Mouse (Mus musculus) kidney, adult 2 months (tissue): ENCODE data around the gene Oard1. TPM values are rescaled to one million over a fixed set of nuclear protein-coding genes. Genes with fewer than 3 reads are reported as not detected.
A peak's percentile ranks its signal among the peaks of the same experiment; 100 is the strongest.

ENCODE experiments used
- DNase-seq: peaks from one replicate; pipeline ENCODE4 v3.0.0; 2021
- H3K27ac ChIP-seq: fragments of 200-500 bp; 2 replicates; pipeline ENCODE4 v1.5.1; 2012; ENCODE audit warnings: low read depth, low read length, control low read depth, inconsistent platforms; ENCODE audit not compliant: insufficient read depth
- H3K27me3 ChIP-seq: fragments of 200-500 bp; replicated peaks from 2 replicates; pipeline ENCODE4 v1.6.1; 2012; ENCODE audit warnings: mild to moderate bottlenecking, moderate library complexity, low read length, inconsistent platforms; ENCODE audit not compliant: control insufficient read depth, insufficient read depth
- H3K36me3 ChIP-seq: fragments of 200-500 bp; 2 replicates; pipeline ENCODE4 v1.6.1; 2012; ENCODE audit warnings: mild to moderate bottlenecking, moderate library complexity, low read length, inconsistent platforms; ENCODE audit not compliant: control insufficient read depth, insufficient read depth
- H3K4me1 ChIP-seq: fragments of 200-500 bp; 2 replicates; pipeline ENCODE4 v1.6.1; 2011; ENCODE audit warnings: low read length; ENCODE audit not compliant: control insufficient read depth, insufficient read depth
- H3K4me3 ChIP-seq: fragments of 200-500 bp; 2 replicates; pipeline ENCODE4 v1.5.1; 2011; ENCODE audit warnings: mild to moderate bottlenecking, low read depth, low read length, control low read depth; ENCODE audit not compliant: insufficient read depth
- CTCF ChIP-seq: fragments of 200-500 bp; conservative IDR thresholded peaks from 2 replicates; pipeline ENCODE4 v1.5.1; 2011; ENCODE audit warnings: low read depth, mild to moderate bottlenecking, control low read depth, low read length, moderate library complexity, mixed read lengths; ENCODE audit not compliant: insufficient read depth, insufficient read length
- POLR2A ChIP-seq: fragments of 200-500 bp; IDR thresholded peaks from one replicate; pipeline ENCODE4 v1.6.1; 2011; ENCODE audit warnings: low read depth, low read length, control low read depth
- WGBS: fragments of 180-500 bp; shearing (Covaris S2); methylation state at CpG from one replicate; pipeline ENCODE4 v1.1.7; 2018; 5-methylcytosine and 5-hydroxymethylcytosine counted together
- polyA plus RNA-seq: library from polyadenylated mRNA; depleted of rRNA; stranded (reverse); fragments of >200 nt; gene quantifications from 2 replicates; pipeline ENCODE4 v1.2.3, GENCODE M21; 2012

The Oard1 gene
- polyA plus RNA-seq, 1 experiment: 25.8 TPM

DNA sequence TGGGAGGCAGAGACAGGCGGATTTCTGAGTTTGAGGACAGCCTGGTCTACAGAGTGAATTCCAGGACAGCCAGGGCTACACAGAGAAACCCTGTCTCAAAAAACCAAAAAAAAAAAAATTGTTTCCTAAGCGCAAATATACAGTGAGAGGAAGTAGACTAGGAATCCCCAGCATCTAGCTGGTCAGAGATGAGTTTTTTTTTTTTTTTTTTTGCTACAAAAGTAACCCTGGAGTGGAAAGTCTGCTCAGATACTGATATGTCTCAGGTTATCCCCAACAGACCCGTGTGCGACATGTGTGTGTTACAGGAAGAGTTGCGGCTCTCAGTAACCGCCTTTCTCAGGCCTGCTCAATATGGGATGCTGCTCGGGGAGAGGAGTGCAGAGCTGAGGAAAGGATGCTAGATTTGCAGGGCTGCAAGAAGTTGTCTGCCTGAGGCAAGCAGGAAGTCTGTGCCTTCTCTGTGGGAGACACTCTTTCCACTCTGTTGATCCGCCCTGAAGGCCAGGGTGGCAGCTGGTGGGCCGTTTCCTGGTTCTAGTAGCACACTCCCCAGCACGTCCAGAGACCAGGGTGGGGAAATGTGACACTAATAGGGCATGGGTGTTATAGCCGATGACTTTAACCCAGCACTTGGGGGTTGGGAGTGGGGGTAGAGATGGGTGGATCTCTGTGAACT lies 18.2 kb downstream of the Oard1 start:
- Histone ChIP-seq H3K36me3 (no peaks in the 10 kb centered on the region), H3K4me3 (no peak overlapping the region), H3K27me3 (no peaks in the 10 kb centered on the region), H3K4me1 (peaks cover 13% of the 10 kb centered on the region), H3K27ac (no peak overlapping the region)
- DNase-seq: no peak
- no peak for TF ChIP-seq CTCF
- no peak for TF ChIP-seq POLR2A
- WGBS: 60% methylated on average over 11 of the region's 11 CpGs

DNA sequence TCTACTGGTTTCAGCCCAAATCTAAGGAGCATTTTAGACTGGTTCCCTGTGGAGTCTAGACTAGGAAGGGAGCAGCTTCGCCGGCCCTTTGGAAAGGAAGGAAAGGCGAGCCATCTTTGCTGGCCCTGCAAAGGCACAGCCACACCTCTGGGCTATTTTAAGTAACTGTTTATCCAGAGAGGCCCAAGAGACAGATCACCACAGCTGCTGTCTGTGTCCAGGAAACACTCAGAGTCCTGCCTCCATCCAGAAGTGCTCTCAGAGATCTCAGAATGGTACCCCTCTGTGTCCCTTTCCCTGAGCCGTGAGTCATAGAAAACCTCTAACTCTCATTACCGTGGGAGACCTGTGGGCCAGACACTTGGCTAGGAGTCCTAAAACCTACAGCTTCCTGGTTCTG lies 20.6 kb downstream of the Oard1 start:
- WGBS: 43% methylated on average over 5 of the region's 5 CpGs
- TF ChIP-seq POLR2A (no peak), CTCF (no peak)
- Histone ChIP-seq H3K36me3 (no peaks in the 10 kb centered on the region), H3K27me3 (no peaks in the 10 kb centered on the region), H3K4me1 (peaks cover 7% of the 10 kb centered on the region; the same call in 1 of the 2 replicates), H3K27ac (no peak overlapping the region), H3K4me3 (no peak overlapping the region)
- DNase-seq: no peak

DNA sequence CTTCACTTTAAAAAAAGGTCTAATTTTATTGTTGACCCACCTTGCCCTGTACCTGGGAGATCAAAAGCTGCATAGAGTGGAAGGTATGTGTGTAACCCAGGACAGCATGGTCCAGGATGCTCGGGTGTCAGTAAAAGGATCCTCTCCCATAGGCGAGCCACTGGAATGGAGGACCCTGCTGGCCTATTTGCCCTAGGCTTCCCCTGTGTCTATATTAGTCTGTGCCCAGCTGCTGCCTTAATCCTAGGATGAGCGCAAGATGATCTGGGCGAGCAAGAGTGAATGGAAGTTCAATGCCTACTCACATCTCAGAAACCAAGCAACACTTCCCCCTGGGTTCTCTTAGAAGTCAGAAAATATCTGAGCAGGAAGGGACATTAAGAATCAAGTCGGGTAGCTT lies 21.2 kb downstream of the Oard1 start:
- Histone ChIP-seq H3K4me1 (peaks cover 7% of the 10 kb centered on the region; the same call in 1 of the 2 replicates), H3K27ac (no peak overlapping the region), H3K4me3 (no peak overlapping the region), H3K36me3 (no peaks in the 10 kb centered on the region), H3K27me3 (no peaks in the 10 kb centered on the region)
- no peak for TF ChIP-seq CTCF
- TF ChIP-seq POLR2A: no peak
- WGBS: 80% methylated on average over 5 of the region's 5 CpGs
- DNase-seq: no peak

DNA sequence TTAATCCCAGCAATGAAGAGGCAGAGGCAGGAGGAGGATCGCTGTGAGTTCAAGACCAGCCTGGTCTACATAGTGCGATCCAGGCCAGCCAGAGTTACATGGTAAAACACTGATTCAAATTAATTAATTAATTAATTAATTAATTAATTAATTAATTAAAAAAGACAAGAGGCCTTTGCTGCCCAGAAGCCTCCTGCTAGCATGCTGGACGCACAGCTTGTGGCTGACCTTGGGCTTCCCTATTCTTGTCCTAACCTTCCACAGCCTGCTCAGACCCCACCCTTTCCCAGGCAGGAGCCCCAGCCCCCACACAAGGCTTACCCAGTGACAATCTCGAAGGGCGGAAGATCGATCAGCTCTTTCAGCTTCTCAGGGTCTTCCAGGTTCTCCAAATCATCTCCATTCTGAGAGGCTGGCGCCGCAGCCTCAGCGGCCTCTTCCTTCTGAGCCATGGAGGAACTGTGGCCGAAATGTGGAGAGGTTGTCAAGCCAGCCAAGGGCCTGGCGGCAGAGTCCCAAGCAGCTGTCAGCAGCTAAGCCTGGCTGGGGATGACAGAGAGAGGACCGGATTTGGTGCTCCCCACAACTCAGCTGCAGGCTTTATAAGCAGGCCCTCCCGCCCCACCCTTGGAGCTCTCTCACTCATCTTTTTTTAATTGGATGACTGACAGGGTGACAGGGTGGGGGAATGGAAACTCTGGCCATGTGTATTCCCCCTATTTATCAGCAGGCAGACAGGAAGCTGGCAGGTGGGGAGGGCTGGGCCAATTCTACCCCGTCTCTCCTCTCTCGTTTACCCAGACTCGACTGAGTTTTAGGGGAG lies 22.6 kb downstream of the Oard1 start, which contains the start of gene Apobec2:
Apobec2 (minus strand) TSS at position 773 of the 823 bp plus-strand sequence.
- Histone ChIP-seq H3K4me3 (no peak within 1 kb of the TSS), H3K27me3 (no peaks in the 10 kb centered on the region), H3K36me3 (no peaks in the 10 kb centered on the region), H3K4me1 (peaks cover under 1% of the 10 kb centered on the region; the same call in 1 of the 2 replicates), H3K27ac (no peak within 1 kb of the TSS)
- TF ChIP-seq CTCF (no peak), POLR2A (no peak)
- WGBS: 91% methylated on average over 16 of the region's 16 CpGs
- DNase-seq: no peak

DNA sequence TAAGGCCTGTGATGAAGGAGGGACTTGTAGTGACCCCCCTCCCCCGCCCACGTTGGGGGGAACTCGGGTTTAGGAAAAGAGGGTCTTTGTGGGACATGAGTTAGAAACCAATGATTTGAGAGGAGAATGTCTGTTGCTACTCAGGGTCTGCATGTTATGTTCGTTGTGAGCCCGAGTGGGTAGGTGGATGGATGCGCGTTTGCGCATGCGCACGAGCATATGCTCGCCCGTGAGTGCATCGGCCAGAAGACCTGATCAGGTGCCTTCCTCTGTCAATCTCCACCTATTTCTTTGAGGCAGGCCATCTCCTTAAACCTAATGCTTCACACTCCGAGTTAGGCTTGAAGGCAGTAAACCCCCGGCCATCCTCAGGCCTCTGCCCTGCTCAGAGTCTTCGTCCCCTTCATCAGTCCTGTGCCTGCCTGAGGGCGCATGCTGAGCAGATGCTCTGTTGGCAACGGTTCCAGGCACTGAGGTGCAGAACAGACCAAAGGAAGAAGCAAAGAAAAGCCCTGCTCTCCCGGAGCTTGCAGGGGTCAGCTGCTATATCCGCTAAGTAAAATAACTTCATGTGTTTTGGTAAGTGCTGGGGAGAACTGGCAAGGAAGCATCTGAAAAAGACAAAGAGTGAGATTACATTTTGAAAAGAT lies 23.3 kb downstream of the Oard1 start:
- no peak overlapping the region for H3K4me3 ChIP-seq
- 88% methylated on average over 20 of the region's 20 CpGs for WGBS
- TF ChIP-seq POLR2A (no peak), CTCF (no peak)
- no peaks in the 10 kb centered on the region for H3K4me1 ChIP-seq
- H3K36me3 ChIP-seq: no peaks in the 10 kb centered on the region
- H3K27ac ChIP-seq: no peak overlapping the region
- no peak for DNase-seq
- H3K27me3 ChIP-seq: no peaks in the 10 kb centered on the region

DNA sequence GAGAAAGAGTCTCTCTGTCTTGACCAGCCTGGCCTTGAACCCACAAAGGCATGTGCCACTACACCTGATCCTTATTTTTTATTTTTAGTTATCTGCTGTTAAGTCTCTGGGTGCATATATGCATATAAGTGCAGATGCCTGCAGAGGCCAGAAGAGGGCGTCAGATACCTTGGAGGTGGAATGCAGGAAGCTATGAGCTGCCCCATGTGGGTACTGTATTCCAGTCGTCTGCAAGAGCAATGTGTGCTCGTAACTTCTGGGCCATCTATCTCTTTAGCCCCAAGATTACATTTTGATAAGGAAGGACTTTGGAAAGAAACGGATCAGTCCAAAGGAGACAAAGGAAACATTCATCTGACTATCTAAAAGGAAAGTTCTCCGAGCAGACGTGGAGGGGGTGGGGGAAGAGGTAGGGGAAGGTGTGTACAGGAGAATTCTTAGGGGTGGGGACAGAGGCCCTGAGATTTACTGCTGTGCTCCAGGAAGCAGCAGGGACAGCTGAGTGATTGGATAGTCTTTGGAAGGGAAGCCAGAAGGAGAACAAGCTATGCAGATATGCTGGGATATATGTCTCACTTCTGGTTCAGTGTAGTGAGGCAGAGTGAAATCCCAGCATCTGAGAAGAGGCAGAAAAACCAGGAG lies 24.0 kb downstream of the Oard1 start:
- Histone ChIP-seq H3K4me1 (no peaks in the 10 kb centered on the region), H3K36me3 (no peaks in the 10 kb centered on the region), H3K27me3 (no peaks in the 10 kb centered on the region), H3K4me3 (no peak overlapping the region), H3K27ac (no peak overlapping the region)
- TF ChIP-seq CTCF: 0 out of 2 replicates have a peak, but pooled peaks have one; percentile 14
- TF ChIP-seq POLR2A: no peak
- WGBS: 58% methylated on average over 6 of the region's 6 CpGs
- DNase-seq: no peak

DNA sequence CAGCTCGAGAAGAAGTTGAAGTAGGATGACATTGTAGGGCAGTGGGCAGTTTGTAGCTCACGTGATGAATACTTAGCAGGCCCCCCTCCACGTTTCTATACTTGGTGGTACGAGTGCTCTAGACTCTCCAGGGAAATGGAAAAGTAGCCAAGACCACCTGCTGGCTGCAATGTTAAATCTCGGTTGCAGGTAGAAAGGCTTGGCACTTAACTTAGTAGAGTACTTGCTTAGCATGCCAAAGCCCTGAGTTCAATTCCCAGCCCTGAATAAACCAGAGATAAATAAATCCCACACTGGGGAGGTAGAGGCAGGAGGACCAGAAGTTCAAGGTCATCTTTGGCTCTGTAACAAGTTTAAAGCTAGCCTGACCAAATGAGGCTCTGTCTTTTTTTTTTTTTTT lies 24.7 kb downstream of the Oard1 start:
- no peak overlapping the region for H3K4me3 ChIP-seq
- DNase-seq: no peak
- H3K27me3 ChIP-seq: no peaks in the 10 kb centered on the region
- no peaks in the 10 kb centered on the region for H3K36me3 ChIP-seq
- no peak overlapping the region for H3K27ac ChIP-seq
- TF ChIP-seq POLR2A (no peak), CTCF (no peak)
- no peaks in the 10 kb centered on the region for H3K4me1 ChIP-seq
- WGBS: 90% methylated on average over 5 of the region's 5 CpGs
